Mouse (Mus musculus) T-helper 1 cell (primary cell): ENCODE data around the gene Ifnlr1.

Experiments used
- in situ Hi-C: fragments of 300-600 bp; cut with MboI, MseI; formaldehyde crosslinking; loops from one replicate; pipeline ENCODE4 v1.15.1; 2025; ENCODE audit warnings: high pct_unique_total_duplicates

The Ifnlr1 gene

GRCm38 (mm10) chr4:135739672-135740071 lies 53.6 kb downstream of the Ifnlr1 start:
- in situ Hi-C loops: no loop called here

- in situ Hi-C loops: no loop called here
Measured at GRCm38 (mm10) chr4:135743520-135743919, 57.4 kb downstream of the Ifnlr1 start.

GRCm38 (mm10) chr4:135744726-135745448 lies 58.8 kb downstream of the Ifnlr1 start:
- in situ Hi-C loops: no loop called here

- in situ Hi-C loops: no loop called here
Measured at GRCm38 (mm10) chr4:135745613-135746012, 59.5 kb downstream of the Ifnlr1 start.

GRCm38 (mm10) chr4:135750896-135751295 lies 64.8 kb downstream of the Ifnlr1 start:
- in situ Hi-C loops: no loop called here

GRCm38 (mm10) chr4:135752106-135752778 lies 66.2 kb downstream of the Ifnlr1 start:
- in situ Hi-C loops: no loop called here

DNA sequence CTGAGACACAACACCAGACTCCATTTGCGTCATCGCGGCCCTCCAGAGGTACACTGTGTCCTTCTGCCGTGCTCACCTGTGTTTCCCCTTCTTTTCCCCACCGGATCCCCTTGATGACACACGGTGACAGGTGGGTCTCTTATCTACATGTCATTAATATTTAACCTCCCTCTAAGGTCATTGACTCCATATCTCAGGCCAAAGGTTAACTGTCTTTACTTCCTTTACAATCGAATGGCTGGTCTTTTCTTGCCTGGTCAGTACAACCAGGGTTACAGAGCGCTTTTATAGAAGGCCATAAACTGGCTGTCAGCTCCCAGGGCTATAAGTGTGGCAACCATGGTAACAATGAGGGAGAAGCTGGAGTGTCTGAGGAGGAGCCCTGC lies 66.7 kb downstream of the Ifnlr1 start:
- in situ Hi-C loops: no loop called here
